Mouse (Mus musculus): ENCODE measurements around the gene Zmym6. TPM values are rescaled to one million over a fixed set of nuclear protein-coding genes. Genes with fewer than 3 reads are reported as not detected.

The Zmym6 gene
- polyA plus RNA-seq, 1 experiment from 2014 or later: 23.2 TPM

DNA sequence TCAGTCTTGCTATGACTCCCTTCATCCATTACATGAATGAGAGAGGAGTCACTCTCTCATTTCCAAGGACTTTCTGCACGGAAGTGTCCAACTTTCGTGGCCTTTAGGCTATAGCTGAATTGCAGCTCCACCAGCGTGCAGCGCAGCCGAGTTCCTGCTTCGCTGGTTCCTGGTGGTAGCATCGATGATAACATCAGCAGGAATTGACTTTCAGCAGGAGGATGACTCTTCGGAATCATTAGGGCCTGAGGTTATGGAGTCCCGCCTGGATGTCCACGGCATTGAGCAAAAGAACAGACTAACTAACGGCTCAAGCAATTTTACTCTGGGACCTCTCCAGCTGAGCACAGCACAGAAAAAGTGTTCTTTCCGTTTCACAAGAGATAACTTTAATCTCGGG is 72.8 kb downstream of the Zmym6 start:
- H3K27ac ChIP-seq: no peak overlapping the region
- no peaks in the 10 kb centered on the region for H3K36me3 ChIP-seq
- no peaks in the 10 kb centered on the region for H3K27me3 ChIP-seq (ENCODE audit: low read depth, poor library complexity, severe bottlenecking)
- H3K9me3 ChIP-seq (replicated peaks): no peaks in the 10 kb centered on the region
- DNase-seq (ENCODE audit: low spot score): no peak
- no peaks in the 10 kb centered on the region for H3K4me1 ChIP-seq
- WGBS: 88% methylated on average over 13 of the region's 13 CpGs
- no peak overlapping the region for H3K4me3 ChIP-seq

GRCm38 (mm10) chr4:127153345-127153744 is 76.2 kb downstream of the Zmym6 start:
- Histone ChIP-seq H3K4me3 (no peak overlapping the region), H3K9me3 (replicated peaks) (no peaks in the 10 kb centered on the region), H3K27ac (no peak overlapping the region), H3K27me3 (ENCODE audit: low read depth, poor library complexity, severe bottlenecking) (no peaks in the 10 kb centered on the region), H3K36me3 (no peaks in the 10 kb centered on the region), H3K4me1 (no peaks in the 10 kb centered on the region)
- DNase-seq (ENCODE audit: low spot score): no peak
- WGBS: 47% methylated on average over 1 of the region's 1 CpGs

DNA sequence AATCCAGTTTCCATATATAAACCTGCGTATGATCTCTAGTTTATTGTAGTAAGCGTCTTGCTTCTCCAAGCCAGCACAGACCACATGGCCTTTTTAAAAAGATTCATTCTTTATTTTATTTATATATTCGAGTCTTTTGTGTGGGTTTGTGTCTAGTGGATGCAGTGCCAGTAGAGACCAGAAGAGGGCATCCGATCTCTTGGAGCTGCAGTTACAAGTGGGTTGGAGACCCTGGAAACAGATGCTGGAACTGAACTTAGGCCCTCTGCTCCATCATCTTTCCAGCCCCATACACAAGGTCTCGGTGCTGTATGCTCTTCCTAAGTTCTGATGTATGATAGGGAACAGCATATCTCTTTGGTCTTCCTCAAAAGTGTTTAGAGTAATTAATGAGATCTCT is 78.6 kb downstream of the Zmym6 start:
- no peak for DNase-seq (ENCODE audit: low spot score)
- Histone ChIP-seq H3K9me3 (replicated peaks) (no peaks in the 10 kb centered on the region), H3K4me3 (no peak overlapping the region), H3K27me3 (ENCODE audit: low read depth, poor library complexity, severe bottlenecking) (no peaks in the 10 kb centered on the region), H3K36me3 (no peaks in the 10 kb centered on the region), H3K4me1 (no peaks in the 10 kb centered on the region), H3K27ac (no peak overlapping the region)
- WGBS: 65% methylated on average over 5 of the region's 5 CpGs

DNA sequence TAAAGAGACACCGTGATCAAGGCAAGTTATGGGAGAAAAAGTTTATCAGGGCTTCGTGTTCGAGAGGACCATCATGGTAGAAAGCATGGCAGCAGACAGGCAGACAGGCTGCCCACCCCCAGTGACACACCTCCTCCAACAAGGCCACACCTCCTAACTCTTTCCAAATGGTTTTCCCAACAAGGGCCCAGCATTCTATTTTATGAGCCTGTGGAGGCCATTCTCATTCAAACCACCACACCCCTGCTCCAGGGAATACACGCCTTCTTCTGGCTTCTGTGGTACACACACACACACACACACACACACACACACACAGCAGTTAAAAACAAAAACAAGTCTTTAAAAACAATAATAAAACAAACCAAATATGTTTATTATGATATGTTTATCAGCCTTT is 80.6 kb downstream of the Zmym6 start:
- no peak overlapping the region for H3K4me3 ChIP-seq
- no peaks in the 10 kb centered on the region for H3K9me3 ChIP-seq (replicated peaks)
- 85% methylated on average over 4 of the region's 4 CpGs for WGBS
- no peaks in the 10 kb centered on the region for H3K27me3 ChIP-seq (ENCODE audit: low read depth, poor library complexity, severe bottlenecking)
- no peaks in the 10 kb centered on the region for H3K4me1 ChIP-seq
- DNase-seq (ENCODE audit: low spot score): no peak
- H3K27ac ChIP-seq: no peak overlapping the region
- H3K36me3 ChIP-seq: no peaks in the 10 kb centered on the region

DNA sequence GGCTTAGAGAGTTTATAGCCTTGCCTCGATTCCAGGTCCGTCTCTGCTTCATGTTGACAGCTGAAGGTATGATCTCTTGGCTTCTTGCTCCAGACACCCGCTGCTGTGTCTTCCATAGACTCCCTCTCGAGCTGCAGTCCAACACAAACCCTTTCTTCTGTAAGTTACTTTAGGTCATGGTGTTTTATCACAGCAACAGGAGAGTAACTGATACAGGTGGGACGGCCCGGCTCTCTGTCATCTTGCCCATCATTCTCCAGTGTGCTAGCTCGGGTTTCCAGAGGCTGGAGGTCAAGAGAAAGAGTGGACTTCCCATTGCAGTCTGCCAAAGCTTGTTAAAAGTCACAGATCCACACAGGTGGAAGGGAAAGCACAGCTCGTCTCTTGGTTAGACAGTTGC is 86.7 kb downstream of the Zmym6 start:
- Histone ChIP-seq H3K36me3 (no peaks in the 10 kb centered on the region), H3K4me3 (no peak overlapping the region), H3K4me1 (peaks cover 11% of the 10 kb centered on the region), H3K27me3 (ENCODE audit: low read depth, poor library complexity, severe bottlenecking) (peaks cover 24% of the 10 kb centered on the region), H3K27ac (no peak overlapping the region), H3K9me3 (replicated peaks) (no peaks in the 10 kb centered on the region)
- no peak for DNase-seq (ENCODE audit: low spot score)
- WGBS: 76% methylated on average over 8 of the region's 8 CpGs

GRCm38 (mm10) chr4:127167096-127167495 is 89.9 kb downstream of the Zmym6 start:
- Histone ChIP-seq H3K27me3 (ENCODE audit: low read depth, poor library complexity, severe bottlenecking) (peaks cover 56% of the 10 kb centered on the region), H3K4me1 (peaks cover 20% of the 10 kb centered on the region), H3K27ac (no peak overlapping the region), H3K36me3 (no peaks in the 10 kb centered on the region), H3K4me3 (no peak overlapping the region), H3K9me3 (replicated peaks) (no peaks in the 10 kb centered on the region)
- 82% methylated on average over 5 of the region's 5 CpGs for WGBS
- no peak for DNase-seq (ENCODE audit: low spot score)

GRCm38 (mm10) chr4:127167731-127168130 is 90.5 kb downstream of the Zmym6 start:
- Histone ChIP-seq H3K36me3 (no peaks in the 10 kb centered on the region), H3K27me3 (ENCODE audit: low read depth, poor library complexity, severe bottlenecking) (peaks cover 62% of the 10 kb centered on the region), H3K4me3 (no peak overlapping the region), H3K4me1 (peaks cover 20% of the 10 kb centered on the region), H3K27ac (no peak overlapping the region), H3K9me3 (replicated peaks) (no peaks in the 10 kb centered on the region)
- no peak for DNase-seq (ENCODE audit: low spot score)
- 19% methylated on average over 8 of the region's 8 CpGs for WGBS

DNA sequence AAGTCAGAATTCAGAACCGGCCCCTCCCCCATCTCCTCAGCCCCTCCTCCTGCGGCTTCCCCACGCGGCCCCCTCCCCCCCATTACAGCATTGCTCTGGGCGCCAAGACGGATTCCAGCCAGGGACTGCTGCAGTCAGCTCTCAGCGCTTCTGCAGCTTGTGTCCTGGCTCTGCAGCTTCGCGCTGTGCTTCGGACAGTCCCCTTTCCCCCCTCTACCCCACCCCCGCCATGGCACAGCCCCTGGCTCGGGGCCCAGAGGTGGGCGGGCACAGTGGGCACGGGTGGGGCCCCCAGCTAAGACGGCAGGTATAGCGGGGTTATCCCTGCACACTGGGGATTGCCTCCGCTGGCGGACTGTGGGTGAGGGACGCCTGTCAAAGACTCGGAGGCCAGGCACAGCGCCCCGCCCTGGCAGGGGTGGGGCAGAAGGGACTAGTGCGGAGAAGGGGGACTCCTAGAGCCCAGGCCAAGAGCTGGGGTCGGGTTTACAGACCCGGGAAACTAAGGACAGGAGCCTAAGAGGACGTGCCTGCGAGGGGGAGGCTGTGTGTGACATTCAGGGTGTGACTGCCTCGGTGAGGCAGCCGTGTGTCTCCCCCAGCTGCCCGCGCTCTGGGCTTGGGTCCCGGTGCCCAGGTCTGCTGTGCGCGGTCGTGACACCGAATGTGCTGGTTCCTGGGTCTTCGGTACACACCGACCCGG is 91.2 kb downstream of the Zmym6 start:
- no peaks in the 10 kb centered on the region for H3K9me3 ChIP-seq (replicated peaks)
- DNase-seq (ENCODE audit: low spot score): peak; percentile 71
- peak overlapping the region; percentile 68; the same call in 1 of the 2 replicates for H3K27ac ChIP-seq
- H3K36me3 ChIP-seq: no peaks in the 10 kb centered on the region
- peaks cover 69% of the 10 kb centered on the region for H3K27me3 ChIP-seq (ENCODE audit: low read depth, poor library complexity, severe bottlenecking)
- under 1% methylated on average over 39 of the region's 39 CpGs for WGBS
- peak overlapping the region; percentile 80 for H3K4me3 ChIP-seq
- H3K4me1 ChIP-seq: peaks cover 20% of the 10 kb centered on the region

GRCm38 (mm10) chr4:127168914-127169345 is 91.7 kb downstream of the Zmym6 start, which contains the start of gene Dlgap3:
Gene Dlgap3, plus strand, starts transcription at chr4:127169204.
- Histone ChIP-seq H3K27ac (peak within 1 kb of the TSS; percentile 68), H3K9me3 (replicated peaks) (no peaks in the 10 kb centered on the region), H3K36me3 (no peaks in the 10 kb centered on the region), H3K27me3 (ENCODE audit: low read depth, poor library complexity, severe bottlenecking) (peaks cover 71% of the 10 kb centered on the region), H3K4me3 (peak within 1 kb of the TSS; percentile 80), H3K4me1 (peaks cover 20% of the 10 kb centered on the region)
- 1% methylated on average over 64 of the region's 67 CpGs for WGBS
- DNase-seq (ENCODE audit: low spot score): no peak

DNA sequence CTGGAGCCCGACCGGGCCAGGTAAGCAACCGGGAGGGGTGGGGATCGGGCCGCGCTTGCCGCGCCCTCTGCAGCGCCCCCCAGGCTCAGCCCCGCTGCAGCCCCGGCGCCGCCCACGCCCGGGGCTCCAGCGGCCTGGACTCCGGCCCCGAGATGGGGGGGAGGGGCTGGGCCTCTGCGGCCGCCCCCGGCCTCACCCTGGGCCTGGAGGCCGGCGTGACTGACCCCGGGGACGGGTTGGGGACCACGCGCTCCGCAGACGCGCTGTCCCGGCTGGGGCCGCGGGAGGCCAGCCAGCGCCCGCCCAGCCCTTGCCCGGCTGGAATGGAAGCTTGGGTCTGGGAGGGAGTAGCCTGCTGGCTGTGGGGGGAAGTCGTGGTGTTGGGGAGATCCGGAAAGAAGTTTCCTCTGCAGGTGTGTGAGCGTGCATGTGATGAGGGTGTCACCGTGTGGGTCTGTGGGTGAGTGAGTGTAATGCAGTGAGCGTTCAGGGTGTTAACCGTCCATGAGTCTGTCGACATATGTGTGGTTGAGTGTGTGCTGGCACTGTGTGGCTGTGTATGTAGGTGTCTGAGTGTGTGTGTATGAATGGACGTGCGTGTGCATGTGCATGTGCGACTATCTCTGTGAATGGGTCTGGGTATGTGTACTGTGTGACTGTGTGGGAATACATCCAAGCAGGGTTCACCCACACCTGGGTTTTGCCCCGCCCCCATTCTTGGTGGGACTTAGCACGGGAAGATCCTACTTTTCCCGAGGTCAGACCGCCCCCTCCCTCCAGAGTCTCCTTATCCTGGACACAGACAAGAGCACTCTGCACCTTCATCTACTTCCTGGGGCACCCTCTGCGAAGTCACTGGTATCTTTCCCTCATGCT is 92.4 kb downstream of the Zmym6 start:
- H3K27ac ChIP-seq: peak overlapping the region; percentile 68
- peaks cover 74% of the 10 kb centered on the region for H3K27me3 ChIP-seq (ENCODE audit: low read depth, poor library complexity, severe bottlenecking)
- H3K36me3 ChIP-seq: no peaks in the 10 kb centered on the region
- peaks cover 20% of the 10 kb centered on the region for H3K4me1 ChIP-seq
- peak; percentile 57 for DNase-seq (ENCODE audit: low spot score)
- 3% methylated on average over 40 of the region's 51 CpGs for WGBS
- H3K4me3 ChIP-seq: peak overlapping the region; percentile 80
- no peaks in the 10 kb centered on the region for H3K9me3 ChIP-seq (replicated peaks)

DNA sequence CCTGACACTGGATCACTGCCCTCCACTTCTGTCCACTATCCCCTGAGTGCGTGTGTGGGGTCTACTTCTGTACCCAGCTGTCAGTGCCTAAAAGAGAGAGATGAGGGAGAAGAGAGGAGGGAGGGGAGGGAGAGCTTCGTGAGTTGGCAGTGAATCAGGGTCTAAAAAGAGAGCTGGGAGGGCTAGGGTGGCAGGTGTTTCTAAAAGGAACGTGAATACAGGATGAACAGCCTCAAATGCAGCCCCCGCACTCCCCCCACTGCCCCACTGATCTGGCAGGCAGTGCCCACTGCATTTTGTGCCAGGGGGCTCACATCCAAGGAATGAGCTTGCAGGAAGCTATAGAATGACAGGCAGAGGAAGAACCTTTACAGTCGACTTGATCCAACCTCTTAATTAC is 93.7 kb downstream of the Zmym6 start:
- Histone ChIP-seq H3K9me3 (replicated peaks) (no peaks in the 10 kb centered on the region), H3K36me3 (no peaks in the 10 kb centered on the region), H3K4me3 (no peak overlapping the region), H3K27me3 (ENCODE audit: low read depth, poor library complexity, severe bottlenecking) (peaks cover 76% of the 10 kb centered on the region), H3K27ac (no peak overlapping the region), H3K4me1 (peaks cover 20% of the 10 kb centered on the region)
- no peak for DNase-seq (ENCODE audit: low spot score)
- WGBS: 50% methylated on average over 5 of the region's 5 CpGs

DNA sequence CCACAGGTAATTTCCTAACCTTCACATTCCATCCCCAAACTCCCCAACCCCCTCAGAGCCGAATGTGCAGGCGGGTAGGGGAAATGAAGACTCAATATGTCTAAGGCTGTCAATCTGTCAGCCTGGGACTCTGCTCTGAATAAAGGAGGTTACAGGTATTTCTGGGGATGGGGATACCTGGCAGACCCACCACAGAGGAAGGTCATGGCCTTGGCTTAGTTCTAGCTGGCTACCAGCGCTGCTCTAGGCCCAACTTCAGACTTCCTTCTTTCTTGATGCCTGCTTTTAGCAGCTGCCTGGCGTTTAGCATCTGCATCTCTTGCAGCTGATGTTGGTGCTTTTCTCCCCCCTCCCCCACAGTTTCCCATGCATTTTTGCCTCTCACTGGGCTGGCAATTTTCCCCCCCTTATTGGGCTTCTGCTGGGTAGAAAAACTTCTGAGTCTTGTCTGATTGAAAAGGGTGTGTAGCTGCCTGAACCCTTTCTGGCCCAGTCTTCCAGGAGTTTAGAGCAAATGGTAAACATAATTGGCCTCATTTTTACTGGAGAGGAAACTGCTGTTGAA is 94.2 kb downstream of the Zmym6 start:
- no peak overlapping the region for H3K4me3 ChIP-seq
- H3K27me3 ChIP-seq (ENCODE audit: low read depth, poor library complexity, severe bottlenecking): peaks cover 76% of the 10 kb centered on the region
- H3K36me3 ChIP-seq: no peaks in the 10 kb centered on the region
- DNase-seq (ENCODE audit: low spot score): no peak
- WGBS: 41% methylated on average over 4 of the region's 4 CpGs
- H3K27ac ChIP-seq: no peak overlapping the region
- H3K9me3 ChIP-seq (replicated peaks): no peaks in the 10 kb centered on the region
- peaks cover 20% of the 10 kb centered on the region for H3K4me1 ChIP-seq

- no peaks in the 10 kb centered on the region for H3K9me3 ChIP-seq (replicated peaks)
- peaks cover 74% of the 10 kb centered on the region for H3K27me3 ChIP-seq (ENCODE audit: low read depth, poor library complexity, severe bottlenecking)
- no peak overlapping the region for H3K4me3 ChIP-seq
- no peak overlapping the region for H3K27ac ChIP-seq
- 31% methylated on average over 7 of the region's 7 CpGs for WGBS
- peaks cover 20% of the 10 kb centered on the region for H3K4me1 ChIP-seq
- H3K36me3 ChIP-seq: no peaks in the 10 kb centered on the region
- DNase-seq (ENCODE audit: low spot score): no peak
These were observed 94.9 kb downstream of the Zmym6 start for GRCm38 (mm10) chr4:127172119-127172518.

All from limb, embryonic 10.5 days (tissue).